Mouse (Mus musculus) lung, embryonic 16.5 days (tissue): ENCODE data around the gene Dlg1. TPM values are rescaled to one million over a fixed set of nuclear protein-coding genes. Genes with fewer than 3 reads are reported as not detected.
A peak's percentile ranks its signal among the peaks of the same experiment; 100 is the strongest.

Experiments used
- ATAC-seq: fragments of 200-750 bp; cut with Nextera tagmentation; 2 replicates; pipeline ENCODE4 v1.8.0; 2017; ENCODE audit warnings: low read depth, mild to moderate bottlenecking, moderate library complexity
- H3K27ac ChIP-seq: fragments of 300-500 bp; sonication (generic); 2 replicates; pipeline ENCODE4 v1.5.1; 2014; ENCODE audit warnings: mild to moderate bottlenecking, control low read depth, low read length
- H3K27me3 ChIP-seq: fragments of 300-500 bp; sonication (generic); 2 replicates; pipeline ENCODE4 v1.6.1; 2014; ENCODE audit warnings: low read depth, low read length, mixed read lengths; ENCODE audit not compliant: control insufficient read depth, insufficient read depth
- H3K36me3 ChIP-seq: fragments of 300-500 bp; sonication (generic); 2 replicates; pipeline ENCODE4 v1.6.1; 2014; ENCODE audit warnings: low read length; ENCODE audit not compliant: control insufficient read depth, insufficient read depth
- H3K4me1 ChIP-seq: fragments of 300-500 bp; sonication (generic); replicated peaks from 2 replicates; pipeline ENCODE4 v1.6.1; 2014; ENCODE audit warnings: low read length, mixed read lengths; ENCODE audit not compliant: control insufficient read depth, insufficient read depth
- H3K4me2 ChIP-seq: fragments of 300-500 bp; sonication (generic); 2 replicates; pipeline ENCODE4 v1.6.1; 2014; ENCODE audit warnings: low read depth, low read length, control low read depth
- H3K4me3 ChIP-seq: fragments of 300-500 bp; sonication (generic); 2 replicates; pipeline ENCODE4 v1.5.1; 2014; ENCODE audit warnings: mild to moderate bottlenecking, low read length, control low read depth
- H3K9ac ChIP-seq: fragments of 300-500 bp; sonication (generic); 2 replicates; pipeline ENCODE4 v1.6.1; 2014; ENCODE audit warnings: low read length, control low read depth
- H3K9me3 ChIP-seq: fragments of 300-500 bp; sonication (generic); 2 replicates; pipeline ENCODE4 v1.6.1; 2016; ENCODE audit warnings: low read length; ENCODE audit not compliant: control insufficient read depth
- WGBS: fragments of 180-500 bp; shearing (Covaris S2); extraction: QIAGEN DNeasy Blood & Tissue Kit; methylation state at CpG from one replicate; pipeline ENCODE4 v1.1.7; 2014; 5-methylcytosine and 5-hydroxymethylcytosine counted together
- polyA plus RNA-seq: library from polyadenylated mRNA; unstranded; fragments of >200 nt; fragmentation: Nextera tagmentation; extraction: Ambion mirVana; gene quantifications from 2 replicates; pipeline ENCODE4 v1.2.1, GENCODE M21; 2015

Gene Dlg1
- polyA plus RNA-seq, 1 experiment from 2014 or later, result 23.9 TPM

DNA sequence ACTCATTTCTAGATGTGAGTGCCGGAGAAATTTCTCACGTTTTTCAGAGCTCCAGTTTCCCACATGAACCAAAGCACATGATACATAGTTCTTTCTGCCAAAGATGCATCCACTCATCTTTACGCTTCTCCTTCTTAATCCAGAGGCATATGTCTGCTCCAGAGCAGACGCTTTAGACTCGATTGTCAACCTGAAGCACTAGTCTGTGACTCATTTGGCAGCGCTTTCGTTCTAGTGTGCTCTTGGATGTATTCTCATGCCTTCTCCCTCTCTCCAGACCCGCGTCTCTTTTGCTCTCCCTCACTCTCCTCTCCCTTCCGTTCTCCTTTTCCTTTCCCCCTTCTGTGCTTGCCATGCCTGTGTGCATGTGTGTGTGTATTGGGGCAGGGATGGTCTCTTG is 112.7 kb downstream of the Dlg1 start:
- Histone ChIP-seq H3K4me1 (no peaks in the 10 kb centered on the region), H3K36me3 (no peaks in the 10 kb centered on the region), H3K9me3 (no peaks in the 10 kb centered on the region), H3K9ac (no peak overlapping the region), H3K27me3 (no peaks in the 10 kb centered on the region), H3K4me2 (no peak overlapping the region), H3K27ac (no peak overlapping the region), H3K4me3 (no peak overlapping the region)
- no peak for ATAC-seq
- 85% methylated on average over 10 of the region's 10 CpGs for WGBS

DNA sequence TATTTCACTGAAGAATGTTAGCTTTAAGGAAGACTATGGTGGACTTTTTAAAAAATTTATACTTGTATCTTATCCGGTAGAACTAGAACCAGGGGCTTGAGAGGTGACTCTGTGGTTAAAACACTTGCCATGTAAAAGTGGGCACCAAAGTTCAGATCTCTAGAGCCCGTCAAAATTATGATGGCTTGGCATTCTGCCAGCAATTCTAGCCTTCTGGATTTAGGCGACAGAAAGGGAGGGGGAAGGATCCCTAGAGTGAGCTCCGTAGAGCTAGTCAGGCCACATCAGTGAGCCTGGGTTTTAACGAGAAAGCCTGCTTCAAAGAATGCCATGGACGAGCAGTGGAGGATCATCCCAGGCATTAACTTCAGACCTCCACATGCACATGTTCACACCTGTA is 117.8 kb downstream of the Dlg1 start:
- no peak overlapping the region for H3K27ac ChIP-seq
- ATAC-seq, result no peak

DNA sequence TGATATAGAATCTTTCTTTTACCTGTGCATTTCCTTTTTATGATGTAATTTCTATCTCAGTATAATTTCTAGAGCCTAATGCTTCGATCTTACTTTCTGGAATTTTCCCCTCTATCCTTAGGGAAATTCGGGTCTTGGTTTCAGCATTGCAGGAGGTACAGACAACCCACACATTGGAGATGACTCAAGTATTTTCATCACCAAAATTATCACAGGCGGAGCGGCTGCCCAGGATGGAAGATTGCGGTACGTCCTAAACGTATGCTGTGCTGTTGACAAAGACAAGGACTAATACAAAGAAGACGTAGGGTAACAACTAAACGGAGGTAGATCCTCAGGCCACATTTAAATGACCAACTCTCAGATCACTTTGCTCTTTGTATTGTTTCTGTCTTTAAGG is 126.8 kb downstream of the Dlg1 start:
- no peaks in the 10 kb centered on the region for H3K9me3 ChIP-seq
- peaks cover 8% of the 10 kb centered on the region for H3K36me3 ChIP-seq
- no peak for ATAC-seq
- H3K4me2 ChIP-seq, result no peak overlapping the region
- 92% methylated on average over 9 of the region's 9 CpGs for WGBS
- no peak overlapping the region for H3K4me3 ChIP-seq
- no peak overlapping the region for H3K9ac ChIP-seq
- no peak overlapping the region for H3K27ac ChIP-seq
- H3K4me1 ChIP-seq, result no peaks in the 10 kb centered on the region
- H3K27me3 ChIP-seq, result no peaks in the 10 kb centered on the region

More for the DNA sequence above, 117.8 kb downstream of the Dlg1 start:
- Histone ChIP-seq H3K9me3 (no peaks in the 10 kb centered on the region), H3K9ac (no peak overlapping the region), H3K4me2 (no peak overlapping the region), H3K4me1 (no peaks in the 10 kb centered on the region), H3K4me3 (no peak overlapping the region), H3K27me3 (no peaks in the 10 kb centered on the region), H3K36me3 (no peaks in the 10 kb centered on the region)
- WGBS, result 45% methylated on average over 6 of the region's 6 CpGs

DNA sequence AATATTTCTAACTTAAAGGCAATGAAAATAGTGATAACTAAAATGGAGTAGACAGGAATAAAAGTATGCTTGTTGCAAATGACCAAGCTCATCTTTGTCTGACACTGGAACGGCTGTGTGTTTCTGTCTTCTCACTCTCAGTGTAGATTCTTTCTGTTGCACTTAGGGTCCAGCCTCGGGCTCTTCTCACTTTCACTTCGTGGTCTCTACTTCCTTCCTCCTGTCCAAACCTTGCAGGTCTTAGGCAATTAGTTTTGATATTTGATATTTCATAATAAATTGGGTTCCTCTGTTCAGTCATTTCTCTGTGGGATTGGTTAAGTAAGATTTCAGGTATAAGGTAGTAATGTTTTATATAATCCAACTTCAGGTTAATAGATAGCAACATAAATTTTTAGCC is 140.4 kb downstream of the Dlg1 start:
- no peak overlapping the region for H3K27ac ChIP-seq
- no peak overlapping the region for H3K4me3 ChIP-seq
- H3K9ac ChIP-seq, result no peak overlapping the region
- no peaks in the 10 kb centered on the region for H3K27me3 ChIP-seq
- no peak overlapping the region for H3K4me2 ChIP-seq
- no peaks in the 10 kb centered on the region for H3K4me1 ChIP-seq
- peaks cover 17% of the 10 kb centered on the region for H3K36me3 ChIP-seq
- no peaks in the 10 kb centered on the region for H3K9me3 ChIP-seq
- no peak for ATAC-seq
- WGBS, result 74% methylated on average over 3 of the region's 3 CpGs

DNA sequence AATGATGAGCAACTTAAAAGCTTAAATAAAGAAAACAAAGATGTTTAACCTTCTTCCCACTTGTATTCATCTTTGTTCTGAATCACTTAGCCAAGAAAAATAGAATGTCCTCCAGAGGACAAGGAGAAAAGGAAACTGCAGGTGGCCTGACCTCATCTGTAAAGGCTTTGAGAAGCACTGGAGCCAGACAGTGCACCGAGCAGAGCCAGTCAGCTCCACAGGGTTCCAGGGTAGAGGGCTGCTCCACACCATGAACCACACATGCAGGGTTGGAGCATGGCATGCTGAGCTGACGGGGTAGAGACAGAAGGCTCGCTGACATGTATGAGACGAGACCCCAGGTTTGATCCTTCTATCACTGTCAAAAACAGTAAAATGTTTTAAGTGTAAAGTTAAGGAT is 162.8 kb downstream of the Dlg1 start:
- H3K9me3 ChIP-seq, result no peaks in the 10 kb centered on the region
- H3K36me3 ChIP-seq, result peaks cover 6% of the 10 kb centered on the region; the same call in 1 of the 2 replicates
- H3K9ac ChIP-seq, result no peak overlapping the region
- H3K4me2 ChIP-seq, result no peak overlapping the region
- no peak overlapping the region for H3K4me3 ChIP-seq
- H3K4me1 ChIP-seq, result no peaks in the 10 kb centered on the region
- H3K27ac ChIP-seq, result no peak overlapping the region
- H3K27me3 ChIP-seq, result no peaks in the 10 kb centered on the region
- ATAC-seq, result no peak
- 90% methylated on average over 4 of the region's 4 CpGs for WGBS

DNA sequence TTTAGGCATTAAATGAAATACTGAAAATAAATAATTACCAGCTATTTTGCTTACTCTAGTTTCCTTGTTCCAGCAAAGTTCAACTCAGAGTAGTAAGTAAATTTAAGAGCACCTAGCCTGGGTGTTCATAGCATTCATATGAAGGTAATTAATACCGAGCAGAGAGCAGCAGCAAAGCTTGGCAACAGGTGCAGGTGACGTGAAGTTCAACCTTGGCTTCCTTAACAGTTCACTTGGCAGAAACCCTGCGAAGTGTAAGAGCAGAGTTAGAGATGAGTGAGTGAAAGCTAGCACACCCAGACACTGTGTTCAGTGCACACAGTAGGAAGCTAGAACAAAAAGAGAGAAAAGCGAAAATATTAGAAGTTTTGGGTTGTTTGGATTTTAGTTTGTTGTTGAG is 167.5 kb downstream of the Dlg1 start:
- no peak overlapping the region for H3K9ac ChIP-seq
- ATAC-seq, result no peak
- WGBS, result 82% methylated on average over 4 of the region's 4 CpGs
- H3K27ac ChIP-seq, result no peak overlapping the region
- no peaks in the 10 kb centered on the region for H3K4me1 ChIP-seq
- no peak overlapping the region for H3K4me2 ChIP-seq
- no peak overlapping the region for H3K4me3 ChIP-seq
- peaks cover 6% of the 10 kb centered on the region; the same call in 1 of the 2 replicates for H3K36me3 ChIP-seq
- no peaks in the 10 kb centered on the region for H3K27me3 ChIP-seq
- no peaks in the 10 kb centered on the region for H3K9me3 ChIP-seq

DNA sequence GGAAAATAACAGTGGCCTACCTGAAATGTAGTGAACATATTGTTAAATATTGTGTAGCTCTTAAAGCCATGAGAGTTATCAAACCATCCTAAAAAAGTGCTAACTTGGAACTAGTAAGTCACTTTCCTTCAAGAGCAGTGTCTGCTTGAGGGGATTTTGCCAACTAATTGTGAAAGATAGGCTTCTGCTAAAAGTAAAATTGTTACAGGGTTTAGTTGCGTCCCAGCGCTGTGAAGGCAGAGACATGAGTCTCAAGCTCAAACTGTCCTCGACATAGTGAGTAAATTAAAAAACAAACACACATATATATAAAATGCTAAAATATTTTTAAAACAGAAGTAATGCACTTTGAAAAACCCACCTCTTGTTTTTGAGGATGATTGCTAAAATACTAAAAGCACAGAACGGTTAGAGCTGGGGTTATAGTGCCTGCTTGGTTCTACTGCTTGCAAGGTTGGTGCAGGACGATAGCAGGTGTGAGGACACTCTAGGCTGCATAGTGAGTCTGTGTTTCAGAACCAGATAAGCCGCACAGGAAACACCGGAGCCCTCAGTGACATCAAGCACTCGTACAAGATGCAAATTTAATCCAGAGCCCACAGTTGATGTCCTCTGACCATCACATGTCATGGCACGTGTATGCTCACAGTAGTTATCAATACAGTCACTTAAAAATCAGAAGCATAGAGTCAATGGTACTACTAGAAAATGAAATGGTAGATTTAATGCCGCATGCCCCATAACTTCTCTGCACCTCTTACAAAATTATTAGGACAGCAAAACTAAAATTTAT is 169.6 kb downstream of the Dlg1 start:
- H3K36me3 ChIP-seq, result peaks cover 9% of the 10 kb centered on the region; the same call in 1 of the 2 replicates
- no peak for ATAC-seq
- H3K27ac ChIP-seq, result no peak overlapping the region
- no peak overlapping the region for H3K4me2 ChIP-seq
- no peak overlapping the region for H3K9ac ChIP-seq
- no peak overlapping the region for H3K4me3 ChIP-seq
- 89% methylated on average over 10 of the region's 10 CpGs for WGBS
- no peaks in the 10 kb centered on the region for H3K27me3 ChIP-seq
- no peaks in the 10 kb centered on the region for H3K9me3 ChIP-seq
- H3K4me1 ChIP-seq, result no peaks in the 10 kb centered on the region

DNA sequence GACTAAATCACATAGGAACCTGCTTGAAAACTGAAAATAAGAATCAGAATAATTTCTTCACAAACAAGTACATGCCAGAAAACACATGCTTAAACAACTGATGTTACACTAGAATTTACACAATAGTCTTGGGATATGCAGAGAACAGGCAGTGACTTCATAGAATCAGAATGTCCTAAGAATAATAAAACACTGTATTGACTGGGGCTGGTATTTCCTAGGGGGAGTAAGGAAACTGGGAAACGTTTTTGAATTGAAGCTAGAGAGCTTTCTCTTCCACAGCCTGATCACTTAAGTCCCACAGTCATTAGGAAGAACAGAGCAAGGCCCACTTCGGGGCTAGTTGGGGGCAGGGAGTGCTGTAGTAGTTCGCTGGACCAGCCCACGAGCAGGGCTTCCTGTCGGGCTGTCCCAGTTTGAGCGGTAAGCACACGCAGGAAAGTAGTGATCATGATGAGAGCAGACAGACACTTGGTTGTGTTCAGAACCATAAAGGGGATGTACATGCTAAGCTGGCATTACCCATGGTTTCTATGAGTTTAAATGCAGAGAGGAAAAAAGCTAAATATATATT is 170.9 kb downstream of the Dlg1 start:
- no peaks in the 10 kb centered on the region for H3K4me1 ChIP-seq
- H3K9me3 ChIP-seq, result no peaks in the 10 kb centered on the region
- 0 out of 2 replicates have a peak, but pooled peaks have one; percentile 26 for ATAC-seq
- no peaks in the 10 kb centered on the region for H3K27me3 ChIP-seq
- no peak overlapping the region for H3K4me2 ChIP-seq
- WGBS, result 43% methylated on average over 7 of the region's 7 CpGs
- peaks cover 13% of the 10 kb centered on the region for H3K36me3 ChIP-seq
- no peak overlapping the region for H3K4me3 ChIP-seq
- peak overlapping the region; percentile 49 for H3K27ac ChIP-seq
- H3K9ac ChIP-seq, result no peak overlapping the region

DNA sequence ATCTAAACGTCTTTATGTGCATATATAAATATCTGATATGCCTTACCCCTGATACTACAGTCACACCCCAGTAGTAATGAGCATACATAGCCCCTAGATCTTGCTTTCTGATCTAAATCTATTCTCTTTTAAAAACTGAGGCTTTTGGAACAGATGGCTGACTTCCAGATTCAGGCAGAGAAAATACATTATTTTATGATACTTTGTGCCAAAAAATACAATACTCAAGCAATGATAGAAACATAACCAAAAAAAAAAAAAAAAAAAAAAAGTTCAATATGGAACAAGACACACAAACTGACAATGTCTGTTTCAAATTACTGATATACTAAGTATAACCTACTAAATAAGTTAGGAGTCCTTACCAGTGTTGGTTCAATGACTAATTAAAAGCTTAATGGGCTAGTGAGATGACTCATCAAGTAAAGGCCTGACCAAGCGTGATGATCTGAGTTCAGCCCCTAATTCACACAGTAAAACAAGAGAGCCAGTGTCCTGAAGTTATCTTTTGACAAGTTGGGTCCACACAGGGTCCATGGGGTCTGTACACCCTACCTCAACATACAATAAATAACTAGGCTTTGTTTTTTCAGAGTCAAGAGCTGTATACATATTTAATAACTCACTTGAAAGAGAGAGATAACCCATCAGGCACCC is 171.5 kb downstream of the Dlg1 start:
- H3K4me1 ChIP-seq, result no peaks in the 10 kb centered on the region
- peaks cover 11% of the 10 kb centered on the region for H3K36me3 ChIP-seq
- ATAC-seq, result no peak
- WGBS, result 69% methylated on average over 2 of the region's 2 CpGs
- no peak overlapping the region for H3K9ac ChIP-seq
- no peaks in the 10 kb centered on the region for H3K27me3 ChIP-seq
- no peak overlapping the region for H3K4me2 ChIP-seq
- no peaks in the 10 kb centered on the region for H3K9me3 ChIP-seq
- H3K27ac ChIP-seq, result no peak overlapping the region
- H3K4me3 ChIP-seq, result no peak overlapping the region
